Mouse (Mus musculus): Measurements from ENCODE around the gene Med25. TPM values are rescaled to one million over a fixed set of nuclear protein-coding genes. Genes with fewer than 3 reads are reported as not detected.

Med25 gene
- polyA plus RNA-seq, 1 experiment: 21.8 TPM

DNA sequence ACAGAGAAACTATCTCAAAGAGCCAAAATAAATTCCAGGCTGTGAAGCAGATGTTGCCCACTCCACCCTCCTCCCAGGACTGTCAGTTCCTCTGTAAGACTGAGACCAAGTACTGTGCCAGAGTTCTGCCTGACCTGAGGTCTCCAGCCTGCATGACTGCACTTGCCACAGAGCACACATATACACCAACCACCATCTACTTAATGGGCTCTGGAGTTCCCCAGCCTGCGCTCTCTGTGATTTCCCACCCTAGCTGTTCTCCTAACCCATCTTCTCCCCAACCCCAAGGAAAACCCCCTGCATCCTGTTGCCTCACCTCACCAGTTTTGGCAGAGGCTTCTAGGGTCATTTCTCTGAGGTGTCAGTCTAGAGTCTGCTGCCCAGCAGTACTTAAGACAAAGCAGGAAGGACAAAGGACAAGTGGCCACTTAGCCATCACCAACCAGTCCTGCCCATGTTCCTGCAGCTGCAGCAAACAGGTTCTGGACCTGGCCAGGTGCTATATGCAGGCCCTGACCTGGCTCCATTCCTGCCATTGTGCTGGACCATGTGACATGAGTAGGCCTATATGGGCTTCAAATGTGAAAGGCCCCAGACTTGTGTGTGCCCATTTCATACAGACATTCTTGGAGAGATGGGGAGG, 57.0 kb downstream of the Med25 start:
- Histone ChIP-seq H3K4me1 (ENCODE audit: control insufficient read depth, insufficient read depth, insufficient read length, low read length) (peaks cover 14% of the 10 kb centered on the region), H3K4me3 (ENCODE audit: insufficient read depth, low read depth, low read length) (no peak overlapping the region), H3K27ac (replicated peaks; ENCODE audit: low read depth, low read length) (peak overlapping the region; percentile 7; the same call in 1 of the 2 replicates)

DNA sequence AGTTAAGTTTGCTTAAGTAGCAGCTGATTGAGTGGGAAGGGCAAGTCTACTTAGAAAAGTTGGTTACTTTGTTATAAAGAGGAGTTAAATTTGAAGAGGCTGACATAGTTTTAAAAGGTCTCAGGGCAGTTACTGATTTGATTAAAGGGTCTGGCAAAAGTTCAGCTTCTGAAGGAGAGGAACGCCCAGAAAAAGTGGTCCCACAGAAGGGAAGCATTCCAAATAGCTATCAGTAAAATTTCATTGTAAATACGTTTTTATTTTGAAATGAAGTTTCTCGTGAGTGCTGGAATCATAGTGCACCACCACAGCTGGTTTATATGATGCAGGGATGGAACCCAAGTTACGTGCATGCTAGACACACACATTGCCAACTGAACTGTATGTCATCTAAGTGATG, 59.7 kb downstream of the Med25 start:
- H3K4me3 ChIP-seq (ENCODE audit: insufficient read depth, low read depth, low read length): no peak overlapping the region
- H3K27ac ChIP-seq (replicated peaks; ENCODE audit: low read depth, low read length): no peak overlapping the region
- H3K4me1 ChIP-seq (ENCODE audit: control insufficient read depth, insufficient read depth, insufficient read length, low read length): peaks cover 8% of the 10 kb centered on the region

GRCm38 (mm10) chr7:44828706-44829105, 63.8 kb downstream of the Med25 start:
- Histone ChIP-seq H3K4me3 (ENCODE audit: insufficient read depth, low read depth, low read length) (no peak overlapping the region), H3K4me1 (ENCODE audit: control insufficient read depth, insufficient read depth, insufficient read length, low read length) (no peaks in the 10 kb centered on the region; the same call in 1 of the 2 replicates), H3K27ac (replicated peaks; ENCODE audit: low read depth, low read length) (no peak overlapping the region)

GRCm38 (mm10) chr7:44826771-44827170, 65.7 kb downstream of the Med25 start:
- Histone ChIP-seq H3K4me3 (ENCODE audit: insufficient read depth, low read depth, low read length) (no peak overlapping the region), H3K4me1 (ENCODE audit: control insufficient read depth, insufficient read depth, insufficient read length, low read length) (no peaks in the 10 kb centered on the region; the same call in 1 of the 2 replicates), H3K27ac (replicated peaks; ENCODE audit: low read depth, low read length) (no peak overlapping the region)

Other genes with a start within 250 kb of the Med25 start
- gene Myh14, start 221.9 kb downstream of the Med25 start, polyA plus RNA-seq (2012; ENCODE audit: insufficient read depth, insufficient read length, missing spikeins): 6.8 and 7.3 TPM in 2 replicates
- gene Izumo2, start 184.0 kb downstream of the Med25 start, polyA plus RNA-seq (2012; ENCODE audit: insufficient read depth, insufficient read length, missing spikeins): not detected in 2 replicates
- 10.9 and 19.7 TPM in 2 replicates for gene Vrk3, start 144.3 kb downstream of the Med25 start, polyA plus RNA-seq (2012; ENCODE audit: insufficient read depth, insufficient read length, missing spikeins)
- not detected in 2 replicates for gene Zfp473, start 141.7 kb downstream of the Med25 start, polyA plus RNA-seq (2012; ENCODE audit: insufficient read depth, insufficient read length, missing spikeins)
- 8.2 and 17.3 TPM in 2 replicates for gene Nup62, start 76.6 kb downstream of the Med25 start, polyA plus RNA-seq (2012; ENCODE audit: insufficient read depth, insufficient read length, missing spikeins)
- 0.54 and 1.2 TPM in 2 replicates for gene Il4i1, start 76.3 kb downstream of the Med25 start, polyA plus RNA-seq (2012; ENCODE audit: insufficient read depth, insufficient read length, missing spikeins)
- 252 and 500 TPM in 2 replicates for gene Atf5, start 76.1 kb downstream of the Med25 start, polyA plus RNA-seq (2012; ENCODE audit: insufficient read depth, insufficient read length, missing spikeins)
- gene Akt1s1, start 43.7 kb downstream of the Med25 start, polyA plus RNA-seq (2012; ENCODE audit: insufficient read depth, insufficient read length, missing spikeins): 42.8 and 49.8 TPM in 2 replicates
- 24.5 and 28.2 TPM in 2 replicates for gene Tbc1d17, start 43.6 kb downstream of the Med25 start, polyA plus RNA-seq (2012; ENCODE audit: insufficient read depth, insufficient read length, missing spikeins)
- gene Pnkp, start 35.6 kb downstream of the Med25 start, polyA plus RNA-seq (2012; ENCODE audit: insufficient read depth, insufficient read length, missing spikeins): 15.7 and 20.2 TPM in 2 replicates
- 68.5 and 73.6 TPM in 2 replicates for gene Ptov1, start 22.9 kb downstream of the Med25 start, polyA plus RNA-seq (2012; ENCODE audit: insufficient read depth, insufficient read length, missing spikeins)
- 12.7 and 17.1 TPM in 2 replicates for gene Fuz, start 3.4 kb upstream of the Med25 start, polyA plus RNA-seq (2012; ENCODE audit: insufficient read depth, insufficient read length, missing spikeins)
- gene Ap2a1, start 36.8 kb upstream of the Med25 start, polyA plus RNA-seq (2012; ENCODE audit: insufficient read depth, insufficient read length, missing spikeins): 21.5 and 23.0 TPM in 2 replicates
- not detected in 2 replicates for gene Tsks, start 50.5 kb upstream of the Med25 start, polyA plus RNA-seq (2012; ENCODE audit: insufficient read depth, insufficient read length, missing spikeins)
- 0.58 and 0.75 TPM in 2 replicates for gene Cpt1c, start 82.1 kb upstream of the Med25 start, polyA plus RNA-seq (2012; ENCODE audit: insufficient read depth, insufficient read length, missing spikeins)
- 47.1 and 73.7 TPM in 2 replicates for gene Prmt1, start 93.9 kb upstream of the Med25 start, polyA plus RNA-seq (2012; ENCODE audit: insufficient read depth, insufficient read length, missing spikeins)
- gene Irf3, start 104.9 kb upstream of the Med25 start, polyA plus RNA-seq (2012; ENCODE audit: insufficient read depth, insufficient read length, missing spikeins): 40.8 and 41.4 TPM in 2 replicates
- gene Bcl2l12, start 106.0 kb upstream of the Med25 start, polyA plus RNA-seq (2012; ENCODE audit: insufficient read depth, insufficient read length, missing spikeins): 8.9 and 9.1 TPM in 2 replicates
- 26.3 and 27.5 TPM in 2 replicates for gene Scaf1, start 123.7 kb upstream of the Med25 start, polyA plus RNA-seq (2012; ENCODE audit: insufficient read depth, insufficient read length, missing spikeins)
- 76.5 and 82.6 TPM in 2 replicates for gene Rras, start 125.2 kb upstream of the Med25 start, polyA plus RNA-seq (2012; ENCODE audit: insufficient read depth, insufficient read length, missing spikeins)
- 4.8 and 5.4 TPM in 2 replicates for gene Prr12, start 160.2 kb upstream of the Med25 start, polyA plus RNA-seq (2012; ENCODE audit: insufficient read depth, insufficient read length, missing spikeins)
- gene Nosip, start 169.7 kb upstream of the Med25 start, polyA plus RNA-seq (2012; ENCODE audit: insufficient read depth, insufficient read length, missing spikeins): 24.3 and 26.8 TPM in 2 replicates
- gene Prrg2, start 170.0 kb upstream of the Med25 start, polyA plus RNA-seq (2012; ENCODE audit: insufficient read depth, insufficient read length, missing spikeins): 17.2 and 33.8 TPM in 2 replicates
- gene Rcn3, start 199.5 kb upstream of the Med25 start, polyA plus RNA-seq (2012; ENCODE audit: insufficient read depth, insufficient read length, missing spikeins): 12.7 and 16.4 TPM in 2 replicates
- gene Fcgrt, start 211.1 kb upstream of the Med25 start, polyA plus RNA-seq (2012; ENCODE audit: insufficient read depth, insufficient read length, missing spikeins): 167 and 170 TPM in 2 replicates
- 1,258 and 1,344 TPM in 2 replicates for gene Rps11, start 231.7 kb upstream of the Med25 start, polyA plus RNA-seq (2012; ENCODE audit: insufficient read depth, insufficient read length, missing spikeins)
- gene Rpl13a, start 236.0 kb upstream of the Med25 start, polyA plus RNA-seq (2012; ENCODE audit: insufficient read depth, insufficient read length, missing spikeins): 1,142 and 1,278 TPM in 2 replicates
- gene Gm45713, start 243.5 kb upstream of the Med25 start, polyA plus RNA-seq (2012; ENCODE audit: insufficient read depth, insufficient read length, missing spikeins): not detected in 2 replicates
- 5.9 and 6.8 TPM in 2 replicates for gene Flt3l, start 243.7 kb upstream of the Med25 start, polyA plus RNA-seq (2012; ENCODE audit: insufficient read depth, insufficient read length, missing spikeins)

All from brown adipose tissue, adult 24 weeks (tissue).